Mouse (Mus musculus) left cerebral cortex, adult 18-20 months (tissue): Measurements from ENCODE around the gene 0610040J01Rik. TPM values are rescaled to one million over a fixed set of nuclear protein-coding genes. Genes with fewer than 3 reads are reported as not detected.

Source experiments
- total RNA-seq, 2 experiments: library from RNA; stranded (reverse); gene quantifications; 2 replicates each; pipeline ENCODE4 v1.2.3; 2021

Gene 0610040J01Rik
- total RNA-seq, 2 experiments from 2014 or later = 3.0 to 3.5 TPM

Other genes with a start within 250 kb of the 0610040J01Rik start
- gene Nwd2, start 163.3 kb upstream of the 0610040J01Rik start, total RNA-seq = 10 to 100 TPM; 33.5 to 39.5 TPM
- 10 to 100 TPM; 12.5 to 13.0 TPM for gene Rell1, start 156.5 kb downstream of the 0610040J01Rik start, total RNA-seq